Mouse (Mus musculus): ENCODE measurements around the gene Eif2d. TPM values are rescaled to one million over a fixed set of nuclear protein-coding genes. Genes with fewer than 3 reads are reported as not detected.

Eif2d gene
- 10 to 100 TPM; 37.7 to 39.7 TPM for total RNA-seq (2021)
- long read RNA-seq, transcript Eif2d-202 (15 exons, 2,009 nt): major isoform, 11 of 32 reads
- long read RNA-seq, partial matches to known transcripts: 11 of 32 reads
- long read RNA-seq, other reads (novel, unspliced or antisense): 8 of 32 reads

GRCm38 (mm10) chr1:131153018-131153629 is at the start of gene Eif2d:
Gene Eif2d, plus strand, starts transcription at chr1:131153181.
- DNase-seq (ENCODE audit: low spot score in 2 of 2): peak; percentile 86 to 90

GRCm38 (mm10) chr1:131103776-131104424 is 49.1 kb upstream of the Eif2d start:
- DNase-seq (ENCODE audit: low spot score in 2 of 2): no peak

- no peak for DNase-seq (ENCODE audit: low spot score in 2 of 2)
Observed at GRCm38 (mm10) chr1:131107575-131108308, 45.2 kb upstream of the Eif2d start.

- DNase-seq (ENCODE audit: low spot score in 2 of 2): no peak
Observed at GRCm38 (mm10) chr1:131110525-131111106, 42.4 kb upstream of the Eif2d start.

GRCm38 (mm10) chr1:131112576-131112975 is 40.4 kb upstream of the Eif2d start:
- DNase-seq (ENCODE audit: low spot score in 2 of 2): no peak

GRCm38 (mm10) chr1:131115932-131116331 is 37.0 kb upstream of the Eif2d start:
- peak; percentile 74 to 81 for DNase-seq (ENCODE audit: low spot score in 2 of 2)

- DNase-seq (ENCODE audit: low spot score in 2 of 2): peak; percentile 41 to 64
Observed at GRCm38 (mm10) chr1:131116430-131117011, 36.5 kb upstream of the Eif2d start.

GRCm38 (mm10) chr1:131118530-131118929 is 34.5 kb upstream of the Eif2d start:
- no peak for DNase-seq (ENCODE audit: low spot score in 2 of 2)

GRCm38 (mm10) chr1:131119026-131119425 is 34.0 kb upstream of the Eif2d start:
- no peak for DNase-seq (ENCODE audit: low spot score in 2 of 2)

- no peak for DNase-seq (ENCODE audit: low spot score in 2 of 2)
Observed at GRCm38 (mm10) chr1:131121987-131122386, 31.0 kb upstream of the Eif2d start.

- no peak for DNase-seq (ENCODE audit: low spot score in 2 of 2)
Observed at GRCm38 (mm10) chr1:131123522-131124265, 29.3 kb upstream of the Eif2d start.

GRCm38 (mm10) chr1:131125987-131126744 is 26.8 kb upstream of the Eif2d start:
- no peak for DNase-seq (ENCODE audit: low spot score in 2 of 2)

GRCm38 (mm10) chr1:131134231-131134630 is 18.8 kb upstream of the Eif2d start:
- no peak for DNase-seq (ENCODE audit: low spot score in 2 of 2)

- DNase-seq (ENCODE audit: low spot score in 2 of 2): no peak
Observed at GRCm38 (mm10) chr1:131134942-131135522, 17.9 kb upstream of the Eif2d start.

- no peak for DNase-seq (ENCODE audit: low spot score in 2 of 2)
Observed at GRCm38 (mm10) chr1:131135960-131136629, 16.9 kb upstream of the Eif2d start.

GRCm38 (mm10) chr1:131137111-131137510 is 15.9 kb upstream of the Eif2d start:
- DNase-seq (ENCODE audit: low spot score in 2 of 2): no peak

- DNase-seq (ENCODE audit: low spot score in 2 of 2): no peak
Observed at GRCm38 (mm10) chr1:131137717-131138118, 15.3 kb upstream of the Eif2d start.

GRCm38 (mm10) chr1:131138191-131139016 is 14.6 kb upstream of the Eif2d start, which contains the start of gene Dyrk3:
Gene Dyrk3, minus strand, starts transcription at chr1:131138340.
- DNase-seq (ENCODE audit: low spot score in 2 of 2): peak; percentile 89 to 93
